Mouse (Mus musculus): Measurements from ENCODE around the gene Mfap3l. TPM values are rescaled to one million over a fixed set of nuclear protein-coding genes. Genes with fewer than 3 reads are reported as not detected.

Mfap3l gene
- total and polyA plus RNA-seq, 3 experiments = 3.6 to 14.0 (median 11.8) TPM

DNA sequence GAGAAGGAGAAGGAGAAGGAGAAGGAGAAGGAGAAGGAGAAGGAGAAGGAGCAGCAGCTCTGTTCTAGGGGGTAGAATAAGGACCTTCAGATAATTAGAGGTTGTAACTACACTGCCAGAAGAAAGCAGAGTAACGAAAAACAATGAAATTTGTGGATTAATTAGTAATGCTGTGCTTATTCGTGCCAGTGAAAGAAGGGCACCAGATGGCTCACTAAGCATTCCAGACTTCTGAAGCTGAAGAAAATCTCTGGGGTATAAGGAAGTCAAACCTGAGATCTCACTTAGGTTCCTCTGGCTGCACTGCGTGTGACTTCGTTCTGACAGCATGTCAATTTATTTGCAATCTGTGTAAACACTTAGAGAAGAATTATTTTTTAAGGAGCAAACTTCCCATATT is 3.6 kb upstream of the Mfap3l start:
- no peak for TF ChIP-seq CTCF (IDR thresholded peaks at IDR 0.05)
- no peak for TF ChIP-seq EP300 (IDR thresholded peaks at IDR 0.05; ENCODE audit: insufficient read depth, low read depth, low read length)
- no peak for TF ChIP-seq POLR2A (IDR thresholded peaks at IDR 0.05; ENCODE audit: insufficient read depth, low read depth, low read length)
- WGBS = 71% methylated on average over 4 of the region's 4 CpGs
- Histone ChIP-seq H3K36me3 (ENCODE audit: control insufficient read depth, insufficient read depth, low read length) (no peaks in the 10 kb centered on the region), H3K4me1 (ENCODE audit: control insufficient read depth, insufficient read depth, low read length) (peaks cover 3% of the 10 kb centered on the region; the same call in 1 of the 2 replicates), H3K27ac (no peak overlapping the region), H3K27me3 (ENCODE audit: control insufficient read depth, insufficient read depth, low read length) (no peaks in the 10 kb centered on the region), H3K79me2 (replicated peaks; ENCODE audit: control insufficient read depth, insufficient read depth, low read length) (no peaks in the 10 kb centered on the region), H3K4me3 (no peak overlapping the region), H3K9ac (ENCODE audit: low read depth, low read length) (no peak overlapping the region)
- no peak for DNase-seq
- intact Hi-C loops (cut with DNase I) = no loop called here

DNA sequence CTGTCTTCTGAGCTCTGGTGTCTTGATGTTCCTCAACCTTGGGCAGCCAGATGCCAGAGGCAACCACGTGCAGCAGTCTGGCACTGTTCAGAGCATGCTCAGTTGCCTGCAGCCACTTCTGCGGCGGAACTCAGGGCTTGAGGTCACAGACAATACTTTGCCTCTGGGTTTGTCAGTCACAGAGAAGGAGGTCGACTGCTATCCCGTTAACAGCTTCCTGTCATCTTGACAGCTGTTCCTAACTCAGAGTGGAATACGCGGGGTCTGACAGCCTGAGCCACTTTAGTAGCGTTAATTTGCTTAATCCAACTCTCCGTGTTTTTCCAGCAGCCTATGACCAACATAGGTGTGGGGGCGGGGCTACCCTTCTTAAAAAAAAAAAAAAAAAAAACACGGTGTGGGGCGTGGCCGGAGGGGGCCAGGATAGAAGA is 1.1 kb upstream of the Mfap3l start:
- H3K9ac ChIP-seq (ENCODE audit: low read depth, low read length) = no peak overlapping the region
- H3K79me2 ChIP-seq (replicated peaks; ENCODE audit: control insufficient read depth, insufficient read depth, low read length) = no peaks in the 10 kb centered on the region; the same call in 1 of the 2 replicates
- H3K36me3 ChIP-seq (ENCODE audit: control insufficient read depth, insufficient read depth, low read length) = no peaks in the 10 kb centered on the region
- 1% methylated on average over 13 of the region's 13 CpGs for WGBS
- H3K4me3 ChIP-seq = peak overlapping the region; percentile 42
- H3K4me1 ChIP-seq (ENCODE audit: control insufficient read depth, insufficient read depth, low read length) = peaks cover 3% of the 10 kb centered on the region; the same call in 1 of the 2 replicates
- no peaks in the 10 kb centered on the region for H3K27me3 ChIP-seq (ENCODE audit: control insufficient read depth, insufficient read depth, low read length)
- TF ChIP-seq EP300 (IDR thresholded peaks at IDR 0.05; ENCODE audit: insufficient read depth, low read depth, low read length) = no peak
- no peak for TF ChIP-seq CTCF (IDR thresholded peaks at IDR 0.05)
- peak; percentile 45; the same call in 1 of the 2 replicates for TF ChIP-seq POLR2A (IDR thresholded peaks at IDR 0.05; ENCODE audit: insufficient read depth, low read depth, low read length)
- peak; percentile 73 to 78 for DNase-seq
- intact Hi-C loops (cut with DNase I) = loop anchor here (5.0 kb wide), 1 partner anchor 351 kb away; the partner anchor contains the start of gene Clcn3
- peak overlapping the region; percentile 56; the same call in 1 of the 2 replicates for H3K27ac ChIP-seq

DNA sequence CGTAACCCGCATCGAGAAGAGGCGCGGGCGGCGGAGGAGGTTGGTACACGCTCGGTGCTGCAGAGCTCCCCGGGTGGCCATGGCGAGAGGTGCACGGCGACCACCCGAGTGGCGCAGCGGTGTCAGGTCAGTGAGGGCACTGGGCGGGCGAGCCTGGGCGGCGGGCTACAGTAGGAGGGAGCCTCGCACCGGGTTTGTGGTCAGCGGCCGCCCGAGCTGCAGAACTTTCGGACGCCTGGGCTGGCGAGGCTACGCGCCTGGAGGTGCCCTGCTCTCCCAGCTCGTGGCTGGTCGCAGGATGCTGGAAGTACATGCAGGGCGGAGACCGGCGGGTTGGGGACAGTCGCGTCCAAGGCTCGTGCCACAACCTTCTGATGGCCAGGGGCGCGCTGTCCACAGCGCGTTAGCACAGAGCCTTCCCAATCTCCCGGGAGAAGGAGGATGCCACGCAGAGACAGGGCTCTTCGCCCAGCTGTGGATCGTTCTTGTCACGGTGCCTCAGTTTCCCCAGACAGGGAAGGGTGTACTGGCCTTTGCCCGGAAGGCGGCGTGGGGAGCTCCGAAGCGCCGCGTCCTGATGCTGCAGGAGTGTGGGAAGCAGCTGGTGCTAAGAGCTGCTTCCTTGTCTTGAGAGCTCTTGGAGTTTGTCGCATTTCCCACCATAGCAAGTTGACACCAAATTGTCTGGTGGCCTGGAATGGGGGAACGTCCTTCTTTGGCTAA is 467 bp downstream of the Mfap3l start:
- H3K4me3 ChIP-seq = peak overlapping the region; percentile 90
- intact Hi-C loops (cut with DNase I) = loop anchor here (2.0 to 5.0 kb wide), 2 partner anchors 258 to 349 kb away; partner anchors contain the start of genes Clcn3 and Hpf1
- H3K36me3 ChIP-seq (ENCODE audit: control insufficient read depth, insufficient read depth, low read length) = no peaks in the 10 kb centered on the region
- under 1% methylated on average over 56 of the region's 56 CpGs for WGBS
- no peaks in the 10 kb centered on the region; the same call in 1 of the 2 replicates for H3K79me2 ChIP-seq (replicated peaks; ENCODE audit: control insufficient read depth, insufficient read depth, low read length)
- no peak for TF ChIP-seq POLR2A (IDR thresholded peaks at IDR 0.05; ENCODE audit: insufficient read depth, low read depth, low read length)
- TF ChIP-seq EP300 (IDR thresholded peaks at IDR 0.05; ENCODE audit: insufficient read depth, low read depth, low read length) = no peak
- no peak; the same call in none of the 2 replicates for TF ChIP-seq CTCF (IDR thresholded peaks at IDR 0.05)
- no peak for DNase-seq
- H3K27me3 ChIP-seq (ENCODE audit: control insufficient read depth, insufficient read depth, low read length) = no peaks in the 10 kb centered on the region
- H3K9ac ChIP-seq (ENCODE audit: low read depth, low read length) = peak overlapping the region; percentile 78
- H3K4me1 ChIP-seq (ENCODE audit: control insufficient read depth, insufficient read depth, low read length) = peaks cover 3% of the 10 kb centered on the region; the same call in 1 of the 2 replicates
- peak overlapping the region; percentile 59 for H3K27ac ChIP-seq

DNA sequence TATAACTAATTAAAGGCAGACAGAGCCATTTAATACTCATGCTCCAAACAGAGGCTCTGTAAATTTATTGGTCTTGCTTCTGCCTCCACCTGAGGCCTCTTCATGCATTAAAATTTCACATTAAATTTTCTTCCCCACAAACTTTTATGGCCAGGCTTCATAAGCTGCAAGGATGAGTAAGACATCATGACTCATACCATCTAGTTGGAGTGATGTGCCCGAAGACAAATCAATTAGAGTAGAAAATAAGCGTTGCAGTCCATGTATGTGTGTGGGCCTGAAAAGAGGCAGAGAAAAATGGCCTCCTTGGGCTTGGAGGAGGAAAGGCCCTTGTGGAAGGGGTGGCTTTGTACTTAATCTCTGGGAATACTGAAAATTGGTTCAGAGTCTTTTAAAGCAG is 2.3 kb downstream of the Mfap3l start:
- intact Hi-C loops (cut with DNase I) = loop anchor here (5.0 kb wide), 1 partner anchor 347 kb away; the partner anchor contains the start of gene Clcn3
- no peak for TF ChIP-seq CTCF (IDR thresholded peaks at IDR 0.05)
- no peak for TF ChIP-seq POLR2A (IDR thresholded peaks at IDR 0.05; ENCODE audit: insufficient read depth, low read depth, low read length)
- TF ChIP-seq EP300 (IDR thresholded peaks at IDR 0.05; ENCODE audit: insufficient read depth, low read depth, low read length) = no peak
- DNase-seq = no peak
- 88% methylated on average over 2 of the region's 2 CpGs for WGBS
- H3K9ac ChIP-seq (ENCODE audit: low read depth, low read length) = no peak overlapping the region
- H3K4me3 ChIP-seq = no peak overlapping the region
- H3K36me3 ChIP-seq (ENCODE audit: control insufficient read depth, insufficient read depth, low read length) = no peaks in the 10 kb centered on the region
- H3K4me1 ChIP-seq (ENCODE audit: control insufficient read depth, insufficient read depth, low read length) = peaks cover 3% of the 10 kb centered on the region; the same call in 1 of the 2 replicates
- H3K27me3 ChIP-seq (ENCODE audit: control insufficient read depth, insufficient read depth, low read length) = no peaks in the 10 kb centered on the region
- no peak overlapping the region for H3K27ac ChIP-seq
- no peaks in the 10 kb centered on the region; the same call in 1 of the 2 replicates for H3K79me2 ChIP-seq (replicated peaks; ENCODE audit: control insufficient read depth, insufficient read depth, low read length)

DNA sequence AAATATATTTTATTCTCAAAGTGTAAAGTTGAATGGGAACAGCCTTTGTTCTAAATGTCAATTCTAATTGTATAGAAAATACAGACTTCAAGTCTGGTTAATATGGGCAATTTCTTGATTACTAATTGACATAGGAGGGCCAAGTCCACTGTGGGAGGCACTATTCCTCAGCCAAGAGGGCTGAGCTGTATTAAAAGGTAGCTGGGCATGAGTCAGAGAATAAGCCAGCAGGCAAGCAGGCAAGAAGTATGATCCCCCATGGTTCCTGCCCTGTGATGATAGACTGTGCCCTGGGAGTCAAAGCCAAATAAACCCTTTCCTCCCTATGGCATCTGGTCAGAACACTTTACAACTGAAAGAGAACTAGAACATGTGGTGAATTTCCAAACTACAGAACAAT is 3.2 kb downstream of the Mfap3l start:
- Histone ChIP-seq H3K36me3 (ENCODE audit: control insufficient read depth, insufficient read depth, low read length) (no peaks in the 10 kb centered on the region), H3K27me3 (ENCODE audit: control insufficient read depth, insufficient read depth, low read length) (no peaks in the 10 kb centered on the region), H3K79me2 (replicated peaks; ENCODE audit: control insufficient read depth, insufficient read depth, low read length) (no peaks in the 10 kb centered on the region; the same call in 1 of the 2 replicates), H3K4me1 (ENCODE audit: control insufficient read depth, insufficient read depth, low read length) (peaks cover 3% of the 10 kb centered on the region; the same call in 1 of the 2 replicates), H3K4me3 (no peak overlapping the region), H3K27ac (no peak overlapping the region), H3K9ac (ENCODE audit: low read depth, low read length) (no peak overlapping the region)
- intact Hi-C loops (cut with DNase I) = no loop called here
- no peak for DNase-seq
- TF ChIP-seq EP300 (IDR thresholded peaks at IDR 0.05; ENCODE audit: insufficient read depth, low read depth, low read length) = no peak
- TF ChIP-seq POLR2A (IDR thresholded peaks at IDR 0.05; ENCODE audit: insufficient read depth, low read depth, low read length) = no peak
- no peak for TF ChIP-seq CTCF (IDR thresholded peaks at IDR 0.05)

DNA sequence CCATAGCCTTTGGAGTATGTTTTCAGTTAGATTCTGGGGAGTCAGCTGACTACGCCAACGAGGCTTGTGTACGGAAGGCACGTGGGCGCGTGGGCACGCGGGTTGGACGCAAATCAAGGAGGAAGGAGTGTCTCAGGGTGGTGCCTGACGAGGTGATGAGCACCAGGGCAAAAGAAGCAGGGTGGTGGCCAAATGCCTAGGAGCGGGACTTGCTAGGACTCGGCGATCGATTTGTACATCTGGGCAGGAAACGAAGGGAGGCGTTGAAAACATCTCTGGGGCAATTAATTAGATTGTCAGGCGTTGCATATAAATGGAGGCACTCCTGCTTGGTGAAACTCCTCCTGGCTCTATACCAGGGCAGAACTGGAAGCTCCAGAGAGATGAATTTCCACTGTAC is 7.4 kb downstream of the Mfap3l start:
- Histone ChIP-seq H3K79me2 (replicated peaks; ENCODE audit: control insufficient read depth, insufficient read depth, low read length) (no peaks in the 10 kb centered on the region; the same call in 1 of the 2 replicates), H3K36me3 (ENCODE audit: control insufficient read depth, insufficient read depth, low read length) (no peaks in the 10 kb centered on the region), H3K4me1 (ENCODE audit: control insufficient read depth, insufficient read depth, low read length) (no peaks in the 10 kb centered on the region), H3K27me3 (ENCODE audit: control insufficient read depth, insufficient read depth, low read length) (no peaks in the 10 kb centered on the region), H3K27ac (no peak overlapping the region), H3K4me3 (no peak overlapping the region), H3K9ac (ENCODE audit: low read depth, low read length) (no peak overlapping the region)
- 84% methylated on average over 17 of the region's 17 CpGs for WGBS
- TF ChIP-seq EP300 (IDR thresholded peaks at IDR 0.05; ENCODE audit: insufficient read depth, low read depth, low read length) (no peak), POLR2A (IDR thresholded peaks at IDR 0.05; ENCODE audit: insufficient read depth, low read depth, low read length) (no peak), CTCF (IDR thresholded peaks at IDR 0.05) (no peak)
- intact Hi-C loops (cut with DNase I) = no loop called here
- no peak for DNase-seq

Measured in heart, adult 2 months (tissue).